Mouse (Mus musculus) common myeloid progenitor, adult 5-6 weeks (primary cell): ENCODE measurements at regions not wholly inside any gene's neighbourhood (a gene's known extent, or its start where the extent isn't known, plus 50 kb on each side); places are given as distances from the start of the nearest gene placed in this dataset.
A peak's percentile ranks its signal among the peaks of the same experiment; 100 is the strongest.

ENCODE experiments used
- ATAC-seq: replicated peaks from 2 replicates; pipeline ENCODE4 v1.8.0; 2016; ENCODE audit warnings: low read depth, mild to moderate bottlenecking, moderate TSS enrichment, inconsistent platforms; ENCODE audit not compliant: poor library complexity, severe bottlenecking

GRCm38 (mm10) chr9:77845664-77846290 is 71.4 kb upstream of the Elovl5 start:
- no peak for ATAC-seq

- ATAC-seq, result no peak
Observed at GRCm38 (mm10) chr9:77848580-77848979, 68.6 kb upstream of the Elovl5 start.

- no peak for ATAC-seq
Observed at GRCm38 (mm10) chr9:77849343-77849742, 67.8 kb upstream of the Elovl5 start.

GRCm38 (mm10) chr9:77851336-77851735 is 65.8 kb upstream of the Elovl5 start:
- no peak for ATAC-seq

GRCm38 (mm10) chr9:77857091-77858058 is 59.8 kb upstream of the Elovl5 start:
- no peak for ATAC-seq

- peak; percentile 87 for ATAC-seq
Observed at GRCm38 (mm10) chr9:77858127-77858794, 58.9 kb upstream of the Elovl5 start.
